Mouse (Mus musculus) kidney, adult 2 months (tissue): ENCODE measurements around the gene Cfap20.

Source experiments
- CTCF ChIP-seq: fragments of 200-500 bp; conservative IDR thresholded peaks from 2 replicates; pipeline ENCODE4 v1.5.1; 2011; ENCODE audit warnings: low read depth, mild to moderate bottlenecking, control low read depth, low read length, moderate library complexity, mixed read lengths; ENCODE audit not compliant: insufficient read depth, insufficient read length
- POLR2A ChIP-seq: fragments of 200-500 bp; IDR thresholded peaks from one replicate; pipeline ENCODE4 v1.6.1; 2011; ENCODE audit warnings: low read depth, low read length, control low read depth

- TF ChIP-seq CTCF (no peak), POLR2A (no peak)
Observed at GRCm38 (mm10) chr8:95373389-95374002, 61.2 kb downstream of the Cfap20 start.
